Mouse (Mus musculus) layer of hippocampus, postnatal 10 days (tissue): Measurements from ENCODE around the gene Mybbp1a. TPM values are rescaled to one million over a fixed set of nuclear protein-coding genes. Genes with fewer than 3 reads are reported as not detected.
"Not testable (repeated sequence)": the region's sequence is repeated elsewhere in the genome, so short reads cannot be mapped to it uniquely, and the experiment has no call there.

Source experiments
- DNase-seq, 2 experiments: peaks; one replicate each; pipeline ENCODE4 v3.0.0; 2021; ENCODE audit warnings: low spot score in 2 of 2
- total RNA-seq, 2 experiments: library from RNA; stranded (reverse); gene quantifications; 2 replicates each; pipeline ENCODE4 v1.2.3; 2021

The Mybbp1a gene
- total RNA-seq, 2 experiments from 2014 or later = 50.2 to 55.0 TPM

DNA sequence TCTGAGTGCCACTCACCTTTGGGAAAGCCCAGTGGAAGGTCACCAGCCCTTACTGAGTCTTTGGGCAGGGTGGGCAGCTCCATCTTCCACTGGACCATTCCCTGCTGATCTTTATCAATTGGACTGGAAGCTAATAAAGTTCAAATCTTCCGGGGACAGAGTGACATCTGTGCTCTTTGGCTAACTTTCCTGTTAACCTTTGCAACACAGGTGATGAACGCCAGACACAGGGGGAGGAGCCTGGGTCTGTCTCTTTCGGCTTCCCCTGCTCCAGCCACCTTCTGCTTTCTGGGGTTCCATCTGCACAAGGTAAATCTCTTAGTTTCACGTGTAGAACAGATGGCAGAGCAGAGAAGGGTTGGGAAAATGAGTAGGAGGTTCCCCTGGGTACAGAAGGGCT, 2.7 kb upstream of the Mybbp1a start:
- DNase-seq = no peak

DNA sequence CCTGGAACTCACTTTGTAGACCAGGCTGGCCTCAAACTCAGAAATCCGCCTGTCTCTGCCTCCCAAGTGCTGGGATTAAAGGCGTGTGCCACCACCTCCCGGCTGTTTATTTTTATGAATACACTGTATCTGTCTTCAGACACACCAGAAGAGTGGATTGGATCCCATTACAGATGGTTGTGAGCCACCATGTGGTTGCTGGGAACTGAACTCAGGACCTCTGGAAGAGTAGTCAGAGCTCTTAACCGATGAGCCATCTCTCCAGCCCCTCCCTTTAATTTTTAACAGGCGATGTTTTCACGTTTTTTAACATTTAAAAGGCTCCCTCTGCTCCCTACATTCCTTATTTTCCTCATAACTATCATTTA, 574 bp upstream of the Mybbp1a start:
- not testable (repeated sequence) for DNase-seq

DNA sequence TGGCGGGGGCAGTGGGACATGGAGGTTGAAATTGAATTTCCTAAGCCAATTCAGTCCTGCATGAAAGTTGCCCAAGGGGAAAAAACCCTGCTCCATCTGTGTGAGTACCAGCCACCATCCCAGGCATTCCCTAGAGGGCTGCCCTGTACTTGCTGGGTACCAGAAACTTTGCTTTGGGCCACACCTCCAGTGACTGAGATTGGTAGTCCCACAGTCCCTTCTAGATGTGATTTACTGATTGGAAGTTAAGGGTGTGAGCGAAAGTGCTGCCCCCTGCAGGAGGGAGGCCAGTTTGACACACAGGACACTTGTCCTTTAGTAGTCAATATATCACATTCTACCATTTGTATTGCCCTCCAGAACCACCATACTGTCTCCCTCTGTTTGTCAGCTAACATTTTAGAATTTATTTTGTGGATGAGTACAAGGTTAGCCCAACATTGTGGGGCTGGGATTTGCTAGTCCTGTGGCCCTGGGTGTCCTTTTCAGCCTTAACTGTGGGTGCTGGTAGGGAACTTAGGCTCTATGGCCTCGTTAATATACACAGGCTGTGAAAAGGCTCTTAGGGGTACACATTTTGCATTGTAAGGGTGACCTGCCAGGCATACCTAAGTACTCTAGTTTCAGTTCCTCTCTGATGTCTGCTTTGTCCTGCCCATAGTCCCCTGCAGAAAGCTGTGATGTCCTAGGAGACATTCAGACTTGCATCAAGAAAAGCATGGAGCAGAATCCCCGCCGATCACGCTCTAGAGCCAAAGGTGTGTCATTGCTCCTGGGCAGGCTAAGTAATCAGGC, 5.4 kb downstream of the Mybbp1a start:
- DNase-seq = peak; percentile 64 to 68

DNA sequence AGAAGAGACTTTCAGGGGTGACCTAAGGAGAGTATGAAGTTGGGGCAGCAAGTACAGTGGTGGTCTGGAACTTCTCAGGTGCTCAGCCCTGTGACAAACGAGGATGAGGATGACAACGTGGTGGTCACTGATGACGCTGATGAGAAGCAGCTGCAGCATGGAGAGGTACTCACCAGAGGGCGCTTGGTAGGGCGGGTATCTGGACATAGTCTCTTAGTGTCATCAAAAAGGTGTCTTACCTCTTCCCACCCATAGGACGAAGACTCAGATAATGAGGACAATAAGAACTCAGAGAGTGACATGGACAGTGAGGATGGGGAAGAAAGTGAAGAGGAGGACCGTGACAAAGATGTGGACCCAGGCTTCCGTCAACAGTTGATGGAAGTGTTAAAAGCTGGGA, 6.3 kb downstream of the Mybbp1a start:
- DNase-seq = no peak

- DNase-seq = no peak
Measured at GRCm38 (mm10) chr11:72452140-72452665, 11.0 kb downstream of the Mybbp1a start.

- DNase-seq = no peak
Measured at GRCm38 (mm10) chr11:72453105-72453953, 12.2 kb downstream of the Mybbp1a start.

DNA sequence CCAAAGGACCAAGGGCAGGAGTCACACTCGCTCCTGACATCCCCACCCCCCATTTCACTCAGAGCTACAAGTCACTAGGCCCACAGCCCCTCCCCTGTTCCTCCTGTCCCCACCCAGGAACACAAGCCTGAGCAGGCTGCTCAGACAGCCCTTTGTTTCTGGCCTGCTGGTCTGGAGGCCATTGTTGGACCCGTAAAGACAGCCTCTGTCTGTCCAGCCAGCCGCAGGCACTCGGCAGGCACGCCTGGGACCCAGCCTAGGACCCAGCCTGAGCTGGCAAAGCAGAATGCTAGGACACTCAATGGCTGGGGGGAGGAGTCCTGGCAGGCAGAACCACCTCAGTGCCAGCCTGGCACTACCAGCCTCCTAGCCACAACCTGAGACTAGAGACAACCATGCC, 14.5 kb downstream of the Mybbp1a start:
- peak; percentile 51 to 63 for DNase-seq

- no peak for DNase-seq
Measured at GRCm38 (mm10) chr11:72457995-72458496, 16.9 kb downstream of the Mybbp1a start.

DNA sequence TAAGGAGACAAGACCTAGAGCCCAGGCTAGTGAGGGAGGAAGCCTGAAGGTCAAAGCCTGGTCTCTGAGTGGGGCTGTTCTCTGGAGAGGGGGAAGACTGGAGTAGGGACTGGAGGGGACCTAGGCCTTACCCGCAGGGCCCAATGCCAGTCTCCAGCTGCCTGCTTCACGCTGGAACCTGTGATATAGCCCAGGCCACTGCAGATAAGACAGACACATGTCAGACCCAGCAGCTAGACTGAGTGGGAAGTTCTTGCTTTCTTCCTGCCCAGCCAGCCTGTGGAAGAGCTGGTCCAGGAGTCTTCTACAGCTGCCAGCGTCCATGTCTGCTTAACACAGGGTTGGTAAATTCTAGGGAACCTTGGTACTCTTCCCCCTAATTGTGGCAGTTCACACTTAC, 17.3 kb downstream of the Mybbp1a start:
- DNase-seq = no peak

- DNase-seq = no peak
Measured at GRCm38 (mm10) chr11:72461500-72461981, 20.4 kb downstream of the Mybbp1a start.

DNA sequence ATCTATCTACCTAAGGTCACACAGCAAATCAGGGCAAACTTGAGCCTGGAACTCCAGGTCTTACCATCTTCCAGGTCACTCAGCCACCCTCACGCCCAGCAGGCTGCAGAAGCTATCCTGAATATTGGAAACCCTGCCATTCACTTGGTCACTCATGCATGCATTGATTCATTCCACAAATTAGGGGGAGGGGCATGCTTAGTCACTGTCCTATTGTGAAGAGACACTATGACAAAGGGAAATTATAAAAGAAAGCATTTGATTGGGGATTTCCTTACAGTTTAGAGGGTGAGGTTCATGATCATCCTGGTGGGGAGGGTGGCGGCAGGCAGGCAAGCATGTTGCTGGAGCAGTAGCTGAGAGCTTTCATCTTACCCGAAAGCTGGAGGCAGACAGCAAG, 23.7 kb downstream of the Mybbp1a start:
- DNase-seq = no peak

GRCm38 (mm10) chr11:72465978-72466693, 25.0 kb downstream of the Mybbp1a start:
- no peak for DNase-seq

DNA sequence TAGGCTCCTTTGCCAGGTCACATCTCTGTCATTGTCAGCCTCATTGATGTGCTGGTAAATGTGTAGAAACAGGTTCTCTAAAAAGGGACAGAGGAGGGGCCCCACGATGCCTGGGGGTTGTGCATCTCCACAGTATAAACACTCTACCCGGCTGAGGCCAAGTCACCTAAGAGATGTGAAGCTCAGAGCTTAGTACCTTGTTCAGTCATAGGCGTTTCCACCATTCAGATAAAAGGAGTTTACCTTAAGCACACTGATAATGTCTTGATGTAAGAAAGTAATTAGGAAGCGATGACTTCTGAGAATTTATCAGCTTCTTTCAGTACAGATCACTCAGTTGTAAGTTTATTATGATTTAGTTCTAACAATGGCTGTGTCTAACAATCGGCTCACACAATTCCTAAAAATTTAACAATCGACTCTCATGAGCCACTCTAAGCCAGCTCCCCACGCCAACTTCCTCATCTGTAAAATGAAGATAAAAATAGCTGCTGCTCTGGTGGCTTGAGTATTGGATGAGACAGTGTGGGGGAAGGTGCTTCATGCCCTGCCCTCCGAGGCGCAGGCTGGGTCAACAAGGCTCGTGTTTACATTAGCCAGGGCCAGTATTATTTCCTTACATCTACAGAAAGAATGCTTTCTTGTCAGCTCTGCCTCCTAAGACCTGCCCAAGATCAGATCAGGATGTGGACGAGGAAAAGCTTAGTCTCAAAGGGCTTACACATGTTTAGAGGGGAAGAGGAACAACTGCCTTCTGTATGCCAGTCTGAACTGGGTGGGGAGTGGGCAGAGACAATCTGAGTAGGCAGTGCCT, 25.7 kb downstream of the Mybbp1a start:
- no peak for DNase-seq

GRCm38 (mm10) chr11:72468525-72468924, 27.4 kb downstream of the Mybbp1a start:
- DNase-seq = no peak

DNA sequence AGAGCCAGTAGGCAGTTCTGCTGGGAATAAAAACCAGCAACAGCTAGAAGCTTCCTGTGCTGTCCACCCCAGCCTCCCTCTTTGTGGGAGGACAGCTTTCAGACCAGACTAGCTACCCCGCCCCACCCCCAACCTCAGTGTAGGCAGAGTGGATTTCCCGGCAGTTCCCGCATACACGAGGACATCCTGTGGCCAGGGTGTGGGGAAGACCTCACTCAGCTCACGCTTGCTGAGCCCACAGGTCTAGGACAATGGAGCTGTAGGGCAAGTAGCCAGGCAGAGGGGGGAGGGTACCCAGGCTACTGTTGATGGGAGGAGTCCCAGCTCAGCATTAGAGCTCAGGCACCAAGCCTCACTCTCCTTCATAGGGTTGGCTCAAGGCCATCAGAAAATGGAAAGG, 28.1 kb downstream of the Mybbp1a start:
- peak; percentile 49 to 60 for DNase-seq

- DNase-seq = no peak
Measured at GRCm38 (mm10) chr11:72470004-72470403, 28.8 kb downstream of the Mybbp1a start.

DNA sequence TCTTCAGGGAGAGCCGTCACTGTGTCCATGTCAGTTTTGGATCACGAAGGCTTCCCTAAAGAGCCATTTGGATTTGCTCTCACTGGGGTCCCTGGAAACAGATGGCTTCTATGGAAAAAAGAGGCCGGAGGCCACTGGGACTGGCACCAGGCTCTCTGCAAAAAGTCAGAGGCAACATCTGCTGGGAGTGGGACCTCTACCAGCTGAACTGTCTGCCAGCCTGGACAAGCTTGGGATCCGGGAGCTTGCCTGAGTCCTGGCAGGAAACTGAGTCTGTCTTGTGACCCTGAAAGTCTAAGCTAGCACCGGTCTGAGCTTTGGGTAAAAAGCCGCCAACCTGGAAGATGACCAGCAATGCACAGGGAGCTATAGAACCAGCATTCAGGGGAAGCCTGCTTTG, 30.2 kb downstream of the Mybbp1a start:
- no peak for DNase-seq

- no peak for DNase-seq
Measured at GRCm38 (mm10) chr11:72473540-72473939, 32.4 kb downstream of the Mybbp1a start.

GRCm38 (mm10) chr11:72474926-72475325, 33.8 kb downstream of the Mybbp1a start:
- no peak for DNase-seq

GRCm38 (mm10) chr11:72475408-72475807, 34.3 kb downstream of the Mybbp1a start:
- no peak for DNase-seq
